Mouse (Mus musculus) neural tube, embryonic 15.5 days (tissue): ENCODE measurements around the gene Has3. TPM values are rescaled to one million over a fixed set of nuclear protein-coding genes. Genes with fewer than 3 reads are reported as not detected.
"Not testable (repeated sequence)": the region's sequence is repeated elsewhere in the genome, so short reads cannot be mapped to it uniquely, and the experiment has no call there.

Source experiments
- ATAC-seq: fragments of 200-750 bp; cut with Nextera tagmentation; 2 replicates; pipeline ENCODE4 v1.8.0; 2017; ENCODE audit warnings: mild to moderate bottlenecking, moderate TSS enrichment, moderate library complexity; ENCODE audit not compliant: low FRiP score
- H3K27ac ChIP-seq: fragments of 300-500 bp; sonication (generic); replicated peaks from 2 replicates; pipeline ENCODE4 v1.5.1; 2015; ENCODE audit warnings: mild to moderate bottlenecking, inconsistent platforms
- H3K27me3 ChIP-seq: fragments of 300-500 bp; sonication (generic); replicated peaks from 2 replicates; pipeline ENCODE4 v1.6.1; 2015; ENCODE audit warnings: inconsistent platforms
- H3K36me3 ChIP-seq: fragments of 300-500 bp; sonication (generic); 2 replicates; pipeline ENCODE4 v1.6.1; 2015; ENCODE audit warnings: inconsistent platforms
- H3K4me1 ChIP-seq: fragments of 300-500 bp; sonication (generic); 2 replicates; pipeline ENCODE4 v1.6.1; 2015; ENCODE audit warnings: inconsistent platforms
- H3K4me2 ChIP-seq: fragments of 300-500 bp; sonication (generic); 2 replicates; pipeline ENCODE4 v1.6.1; 2015; ENCODE audit warnings: inconsistent platforms, mild to moderate bottlenecking, moderate library complexity
- H3K4me3 ChIP-seq: fragments of 300-500 bp; sonication (generic); replicated peaks from 2 replicates; pipeline ENCODE4 v1.5.1; 2015; ENCODE audit warnings: mild to moderate bottlenecking, inconsistent platforms
- H3K9ac ChIP-seq: fragments of 300-500 bp; sonication (generic); replicated peaks from 2 replicates; pipeline ENCODE4 v1.6.1; 2015; ENCODE audit warnings: mild to moderate bottlenecking, inconsistent platforms
- H3K9me3 ChIP-seq: fragments of 300-500 bp; sonication (generic); replicated peaks from 2 replicates; pipeline ENCODE4 v1.6.1; 2016; ENCODE audit warnings: inconsistent platforms
- WGBS: fragments of 180-500 bp; shearing (Covaris S2); methylation state at CpG from one replicate; pipeline ENCODE4 v1.1.7; 2015; ENCODE audit warnings: mixed read lengths; 5-methylcytosine and 5-hydroxymethylcytosine counted together
- polyA plus RNA-seq: library from polyadenylated mRNA; unstranded; fragments of >200 nt; fragmentation: Nextera tagmentation; extraction: Ambion mirVana; gene quantifications from 2 replicates; pipeline ENCODE4 v1.2.1, GENCODE M21; 2015

The Has3 gene
- polyA plus RNA-seq, 1 experiment from 2014 or later, result 2.2 TPM

GRCm38 (mm10) chr8:106920395-106920741, 50.3 kb downstream of the Has3 start:
- no peak overlapping the region for H3K4me3 ChIP-seq
- no peaks in the 10 kb centered on the region for H3K4me1 ChIP-seq
- H3K9me3 ChIP-seq, result no peaks in the 10 kb centered on the region
- H3K9ac ChIP-seq, result no peak overlapping the region
- WGBS, result 99% methylated on average over 5 of the region's 5 CpGs
- H3K27me3 ChIP-seq, result no peaks in the 10 kb centered on the region
- peaks cover 73% of the 10 kb centered on the region for H3K36me3 ChIP-seq
- H3K4me2 ChIP-seq, result no peak overlapping the region
- H3K27ac ChIP-seq, result no peak overlapping the region
- ATAC-seq, result no peak

- H3K27ac ChIP-seq, result no peak overlapping the region
- no peak for ATAC-seq
- H3K4me1 ChIP-seq, result no peaks in the 10 kb centered on the region
- H3K4me3 ChIP-seq, result no peak overlapping the region
- no peaks in the 10 kb centered on the region for H3K9me3 ChIP-seq
- no peak overlapping the region for H3K9ac ChIP-seq
- H3K36me3 ChIP-seq, result peaks cover 37% of the 10 kb centered on the region
- 93% methylated on average over 4 of the region's 4 CpGs for WGBS
- no peaks in the 10 kb centered on the region for H3K27me3 ChIP-seq
- no peak overlapping the region for H3K4me2 ChIP-seq
Observed at GRCm38 (mm10) chr8:106924057-106924456, 54.0 kb downstream of the Has3 start.

DNA sequence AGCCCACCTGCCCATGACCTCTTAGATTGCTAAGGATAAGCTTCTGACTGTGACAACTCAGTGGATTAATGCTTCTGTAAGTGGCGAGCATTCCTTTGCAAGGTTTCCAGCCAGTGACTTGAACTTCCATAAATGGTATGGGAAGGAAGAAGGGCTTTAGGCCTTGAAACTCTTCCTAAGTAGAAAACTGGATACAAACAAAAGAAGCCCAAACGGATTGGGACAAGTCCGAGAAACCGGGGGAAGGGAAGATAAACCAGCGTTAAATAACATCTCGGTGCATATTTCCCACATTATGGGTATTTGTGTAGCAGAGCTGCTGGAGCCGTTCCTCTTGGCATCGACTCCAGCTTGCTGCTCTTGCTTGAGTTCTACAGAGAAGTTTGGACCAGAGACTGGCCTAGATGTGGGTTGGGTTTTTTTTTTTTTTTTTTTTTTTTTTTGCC, 54.9 kb downstream of the Has3 start:
- Histone ChIP-seq H3K9ac (no peak overlapping the region), H3K4me2 (no peak overlapping the region), H3K27me3 (no peaks in the 10 kb centered on the region), H3K4me1 (no peaks in the 10 kb centered on the region), H3K4me3 (no peak overlapping the region), H3K36me3 (peaks cover 29% of the 10 kb centered on the region), H3K27ac (no peak overlapping the region), H3K9me3 (no peaks in the 10 kb centered on the region)
- 90% methylated on average over 8 of the region's 8 CpGs for whole genome bisulfite sequencing
- no peak for ATAC-seq

DNA sequence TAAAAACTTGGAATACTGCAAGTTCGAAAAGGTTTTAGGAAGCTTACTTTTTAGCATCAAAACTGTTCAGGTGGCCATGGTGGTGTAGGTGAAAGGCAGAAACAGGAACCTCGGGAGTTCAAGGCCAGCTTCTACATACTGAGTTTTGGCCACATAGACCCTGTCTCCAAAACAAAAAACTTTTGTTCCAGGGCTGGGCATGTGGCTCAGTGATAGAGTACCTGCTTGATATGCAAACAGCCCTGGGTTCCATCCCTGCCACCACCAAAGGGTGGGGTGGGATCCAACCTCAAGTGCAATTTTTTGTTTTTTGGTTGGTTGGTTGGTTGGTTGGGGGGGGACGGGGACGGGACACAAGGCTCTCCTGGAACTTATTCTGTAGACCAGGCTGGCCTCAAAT, 55.4 kb downstream of the Has3 start:
- no peaks in the 10 kb centered on the region for H3K4me1 ChIP-seq
- H3K36me3 ChIP-seq, result peaks cover 24% of the 10 kb centered on the region
- 94% methylated on average over 4 of the region's 4 CpGs for WGBS
- no peak overlapping the region for H3K27ac ChIP-seq
- ATAC-seq, result no peak
- H3K9ac ChIP-seq, result no peak overlapping the region
- H3K4me2 ChIP-seq, result no peak overlapping the region
- no peaks in the 10 kb centered on the region for H3K27me3 ChIP-seq
- no peak overlapping the region for H3K4me3 ChIP-seq
- H3K9me3 ChIP-seq, result no peaks in the 10 kb centered on the region

GRCm38 (mm10) chr8:106927247-106927646, 57.2 kb downstream of the Has3 start:
- peaks cover 14% of the 10 kb centered on the region for H3K36me3 ChIP-seq
- H3K9ac ChIP-seq, result no peak overlapping the region
- H3K27ac ChIP-seq, result no peak overlapping the region
- no peak overlapping the region for H3K4me2 ChIP-seq
- H3K9me3 ChIP-seq, result no peaks in the 10 kb centered on the region
- H3K27me3 ChIP-seq, result peaks cover 8% of the 10 kb centered on the region
- no peak for ATAC-seq
- peaks cover 4% of the 10 kb centered on the region for H3K4me1 ChIP-seq
- no peak overlapping the region for H3K4me3 ChIP-seq
- 55% methylated on average over 4 of the region's 4 CpGs for WGBS

GRCm38 (mm10) chr8:106928182-106928581, 58.1 kb downstream of the Has3 start:
- H3K4me2 ChIP-seq, H3K9me3 ChIP-seq, ATAC-seq, H3K9ac ChIP-seq, H3K27ac ChIP-seq, H3K36me3 ChIP-seq, H3K4me3 ChIP-seq: not testable (repeated sequence)
- WGBS, result 90% methylated on average over 11 of the region's 11 CpGs
- peaks cover 11% of the 10 kb centered on the region for H3K27me3 ChIP-seq
- peaks cover 12% of the 10 kb centered on the region for H3K4me1 ChIP-seq

GRCm38 (mm10) chr8:106929155-106929913, 59.3 kb downstream of the Has3 start:
- WGBS, result 48% methylated on average over 6 of the region's 6 CpGs
- H3K4me1 ChIP-seq, result peaks cover 12% of the 10 kb centered on the region
- no peak overlapping the region for H3K27ac ChIP-seq
- H3K27me3 ChIP-seq, result peaks cover 19% of the 10 kb centered on the region
- H3K4me2 ChIP-seq, result no peak overlapping the region
- no peak for ATAC-seq
- no peak overlapping the region for H3K4me3 ChIP-seq
- no peaks in the 10 kb centered on the region for H3K36me3 ChIP-seq
- H3K9ac ChIP-seq, result no peak overlapping the region
- H3K9me3 ChIP-seq, result no peaks in the 10 kb centered on the region

GRCm38 (mm10) chr8:106929921-106930320, 59.9 kb downstream of the Has3 start:
- Histone ChIP-seq H3K4me2 (no peak overlapping the region), H3K9ac (no peak overlapping the region), H3K4me3 (no peak overlapping the region), H3K9me3 (no peaks in the 10 kb centered on the region), H3K27ac (no peak overlapping the region), H3K36me3 (no peaks in the 10 kb centered on the region), H3K27me3 (peaks cover 20% of the 10 kb centered on the region), H3K4me1 (peaks cover 12% of the 10 kb centered on the region)
- 80% methylated on average over 5 of the region's 5 CpGs for WGBS
- no peak for ATAC-seq

- 12% methylated on average over 22 of the region's 22 CpGs for WGBS
- peaks cover 26% of the 10 kb centered on the region for H3K4me1 ChIP-seq
- H3K9me3 ChIP-seq, result no peaks in the 10 kb centered on the region
- H3K4me3 ChIP-seq, result peak overlapping the region; percentile 14
- H3K4me2 ChIP-seq, result peak overlapping the region; percentile 54
- peaks cover 20% of the 10 kb centered on the region for H3K27me3 ChIP-seq
- no peak overlapping the region; the same call in 1 of the 2 replicates for H3K9ac ChIP-seq
- no peak for ATAC-seq
- H3K36me3 ChIP-seq, result no peaks in the 10 kb centered on the region
- H3K27ac ChIP-seq, result no peak overlapping the region
Observed at GRCm38 (mm10) chr8:106932376-106933065, 62.5 kb downstream of the Has3 start.

DNA sequence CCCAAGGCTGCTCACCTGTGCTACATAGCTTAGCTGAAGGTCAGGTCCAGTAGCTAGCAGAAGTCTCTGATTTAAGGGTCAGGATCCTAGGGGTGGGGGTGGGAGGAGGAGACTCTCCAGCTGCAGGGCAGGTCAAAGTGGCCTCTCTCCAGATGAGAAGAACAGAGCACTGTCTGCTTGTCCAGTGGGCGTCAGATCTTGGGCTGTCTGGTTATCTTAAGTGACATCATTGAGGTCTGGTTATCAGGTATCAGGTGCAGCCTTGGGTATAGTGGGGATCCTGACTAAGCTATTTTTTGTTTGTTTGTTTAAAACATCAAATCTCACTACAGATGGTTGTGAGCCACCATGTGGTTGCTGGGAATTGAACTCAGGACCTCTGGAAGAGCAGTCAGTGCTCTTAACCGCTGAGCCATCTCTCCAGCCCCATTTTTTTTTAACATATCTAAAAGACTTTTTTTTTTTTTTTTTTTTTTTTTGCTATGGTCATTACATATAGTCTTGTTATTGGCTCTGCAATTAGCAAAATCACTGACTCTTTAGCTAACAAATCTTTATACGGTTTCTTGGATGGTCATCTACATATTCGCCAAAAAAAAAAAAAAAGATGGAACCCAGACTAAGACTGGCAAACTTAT, 63.6 kb downstream of the Has3 start:
- H3K9me3 ChIP-seq, result no peaks in the 10 kb centered on the region
- no peaks in the 10 kb centered on the region for H3K36me3 ChIP-seq
- H3K4me3 ChIP-seq, result no peak overlapping the region
- peaks cover 23% of the 10 kb centered on the region for H3K27me3 ChIP-seq
- no peak for ATAC-seq
- H3K4me2 ChIP-seq, result no peak overlapping the region
- 91% methylated on average over 4 of the region's 4 CpGs for WGBS
- no peak overlapping the region for H3K27ac ChIP-seq
- no peak overlapping the region for H3K9ac ChIP-seq
- H3K4me1 ChIP-seq, result peaks cover 34% of the 10 kb centered on the region
